Mouse (Mus musculus): ENCODE measurements around the gene Sycp2. TPM values are rescaled to one million over a fixed set of nuclear protein-coding genes. Genes with fewer than 3 reads are reported as not detected.
A peak's percentile ranks its signal among the peaks of the same experiment; 100 is the strongest.

Gene Sycp2
- total RNA-seq (2021), result 0.27 and 0.38 TPM in 2 replicates
- long read RNA-seq, result 0 reads

DNA sequence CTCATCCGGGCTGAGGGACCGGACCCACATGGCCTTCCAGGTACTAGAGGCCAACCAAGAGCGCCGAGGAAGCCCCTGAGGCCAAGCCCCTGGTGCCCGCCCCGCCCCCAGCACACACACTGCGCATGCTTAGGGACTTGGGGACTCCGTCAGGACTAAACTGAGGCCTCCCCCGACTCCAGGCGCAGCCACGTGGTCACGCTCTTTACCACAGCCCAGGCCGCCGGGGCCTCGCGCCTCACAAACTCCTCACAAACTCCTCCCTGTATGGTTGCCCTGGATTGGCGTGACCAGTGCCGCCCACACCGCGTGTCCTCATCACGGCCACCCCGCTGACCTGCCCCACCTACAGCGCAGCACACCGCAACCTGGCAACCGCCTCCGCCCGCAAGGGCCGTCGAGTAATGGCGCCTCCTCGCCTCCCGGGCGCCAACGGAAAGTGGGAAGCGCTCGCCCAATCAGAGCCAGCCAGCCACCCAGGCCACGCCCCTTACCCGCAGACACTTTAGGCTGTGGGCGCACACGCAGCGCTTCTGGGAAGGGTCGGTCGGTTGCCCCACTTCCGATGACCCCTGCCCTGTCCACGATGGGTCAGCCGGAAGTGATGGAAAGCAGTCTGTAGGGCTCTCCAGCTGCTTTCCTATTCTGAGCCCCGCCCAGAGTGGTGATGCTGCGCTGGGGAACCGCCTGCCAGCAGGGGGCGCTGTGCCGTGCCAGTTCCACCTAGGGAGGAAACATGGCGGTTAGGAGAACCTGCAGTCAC lies at the start of gene Sycp2:
TSS of gene Sycp2 (minus strand) at position 633 of the 763 bp plus-strand sequence.
- DNase-seq, result no peak

GRCm38 (mm10) chr2:178454664-178455516 lies 47.4 kb upstream of the Sycp2 start:
- no peak for DNase-seq

GRCm38 (mm10) chr2:178450961-178451360 lies 43.5 kb upstream of the Sycp2 start:
- DNase-seq, result no peak

DNA sequence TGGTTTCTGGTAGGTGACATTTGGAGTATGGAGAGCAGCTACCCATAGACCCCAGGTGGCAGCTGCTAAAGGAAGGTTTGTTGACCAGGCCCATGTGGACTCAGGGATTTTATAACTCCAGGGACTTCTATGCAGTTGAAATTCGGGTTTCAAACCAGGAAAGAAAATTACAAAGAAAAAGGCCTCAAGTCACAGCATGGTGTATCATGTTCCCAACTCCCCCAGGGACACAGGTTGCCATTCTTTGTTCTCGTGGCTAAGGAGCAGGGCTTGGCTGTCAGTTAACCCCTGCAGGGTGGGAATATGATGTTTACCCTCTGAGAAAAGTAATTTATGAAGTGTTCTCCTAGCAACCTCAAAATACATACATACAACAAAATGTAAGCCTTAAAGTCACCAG lies 42.8 kb upstream of the Sycp2 start:
- no peak for DNase-seq

DNA sequence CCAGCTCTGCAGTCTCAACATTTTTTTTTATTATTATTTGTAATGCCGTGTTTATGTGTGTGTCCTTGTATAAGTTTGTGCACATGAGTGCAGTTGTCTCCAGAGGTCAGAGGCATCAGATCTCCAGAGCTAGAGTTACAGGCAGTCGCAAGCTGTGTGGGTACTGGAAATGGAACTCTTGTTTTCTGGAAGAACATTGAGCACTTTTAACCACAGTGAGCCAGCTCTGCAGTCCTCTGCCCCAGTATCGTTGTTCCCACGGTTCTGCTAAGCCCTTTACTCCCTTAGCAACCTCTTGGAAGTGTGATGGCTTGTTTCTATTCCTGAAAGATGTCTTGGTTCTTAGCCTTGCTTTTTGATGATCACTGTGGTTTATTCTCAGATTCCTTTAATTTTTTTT lies 41.9 kb upstream of the Sycp2 start:
- DNase-seq, result no peak

DNA sequence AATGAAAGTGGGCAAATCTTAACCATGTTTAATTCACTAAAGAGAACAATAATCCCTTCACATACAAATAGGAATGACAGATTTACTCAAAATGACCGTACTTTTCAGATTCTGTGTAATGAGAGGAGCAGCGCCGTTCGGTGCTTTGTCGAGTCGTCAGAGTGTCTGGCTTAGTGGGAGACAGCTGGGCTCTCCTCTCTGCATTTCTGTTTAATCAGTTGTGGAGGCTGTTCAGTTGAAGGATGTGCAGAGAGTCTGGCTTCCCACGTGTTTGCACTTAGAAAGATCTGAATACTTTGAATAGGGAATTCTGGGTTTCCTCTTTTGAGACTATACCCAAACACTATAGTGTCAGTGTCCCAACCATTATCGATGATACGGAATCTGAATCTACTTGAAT lies 29.8 kb upstream of the Sycp2 start:
- DNase-seq, result no peak

GRCm38 (mm10) chr2:178433903-178434302 lies 26.4 kb upstream of the Sycp2 start:
- DNase-seq, result no peak

GRCm38 (mm10) chr2:178433495-178433894 lies 26.0 kb upstream of the Sycp2 start:
- no peak for DNase-seq

- DNase-seq, result no peak
These were observed 22.7 kb upstream of the Sycp2 start, which contains the start of gene Cdh26 for GRCm38 (mm10) chr2:178430231-178430630. Cdh26 (plus strand) TSS chr2:178430531.

DNA sequence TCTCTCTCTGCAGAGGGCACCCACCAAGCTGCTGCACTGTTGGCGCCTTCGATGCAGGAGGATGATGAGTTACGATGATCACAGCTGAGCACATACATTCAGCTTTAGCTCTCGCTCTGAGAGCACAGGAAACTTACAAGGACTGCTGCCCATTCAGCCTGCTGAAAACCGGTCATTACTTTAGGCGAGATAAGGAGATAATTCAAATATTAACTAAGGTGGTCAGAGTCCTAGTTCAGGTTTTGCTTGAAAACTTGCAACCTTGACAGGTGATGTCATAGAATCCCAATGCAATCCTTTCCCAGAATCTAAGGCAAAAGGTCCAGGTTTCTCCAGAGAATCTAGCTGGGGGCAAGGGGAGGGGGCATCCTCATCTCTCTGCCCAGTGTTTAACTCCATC lies 21.9 kb upstream of the Sycp2 start:
- DNase-seq, result no peak

GRCm38 (mm10) chr2:178428676-178429075 lies 21.2 kb upstream of the Sycp2 start:
- DNase-seq, result no peak

DNA sequence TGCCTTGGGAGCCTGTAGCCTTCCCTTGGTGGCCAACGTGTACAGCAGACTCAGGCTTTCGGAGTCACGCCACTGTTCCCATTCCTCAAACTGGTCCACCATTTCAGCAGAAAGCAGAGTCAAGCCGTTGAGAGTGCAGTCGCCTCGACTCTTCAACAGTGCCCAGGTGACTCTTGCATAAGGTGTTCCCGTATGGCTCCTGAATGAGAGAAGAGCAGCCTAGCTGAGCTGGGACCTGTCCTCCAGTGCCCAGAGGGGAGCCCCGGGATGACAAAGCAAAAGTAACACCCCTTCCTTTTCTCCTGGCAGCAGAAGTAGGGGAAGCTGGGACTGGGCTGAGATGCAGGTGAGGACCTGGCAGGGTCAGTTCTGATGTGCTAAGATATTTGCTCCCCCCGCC lies 20.7 kb upstream of the Sycp2 start:
- no peak for DNase-seq

- DNase-seq, result no peak
These were observed 19.7 kb upstream of the Sycp2 start for GRCm38 (mm10) chr2:178427181-178427580.

- DNase-seq, result no peak
These were observed 18.7 kb upstream of the Sycp2 start for GRCm38 (mm10) chr2:178426229-178426628.

DNA sequence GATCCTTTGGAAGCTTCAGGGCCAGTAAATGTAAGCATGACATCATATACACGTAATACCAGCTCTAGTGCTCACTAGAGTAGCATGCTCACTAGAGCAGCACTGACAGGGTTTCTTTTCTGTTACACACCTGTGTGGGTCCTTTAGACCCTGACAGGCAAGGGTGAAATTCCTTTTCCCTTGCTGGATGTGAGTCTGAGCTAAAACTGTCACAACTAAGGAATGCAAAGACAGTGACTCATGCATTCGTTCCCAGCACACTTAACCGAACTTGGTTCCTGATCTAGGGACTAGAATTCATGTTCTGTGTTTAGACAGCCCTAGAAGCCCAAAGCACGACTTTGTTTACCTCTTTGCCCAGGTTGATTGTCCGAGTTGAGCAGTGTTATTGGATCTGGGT lies 15.7 kb upstream of the Sycp2 start:
- DNase-seq, result no peak

- no peak for DNase-seq
These were observed 14.7 kb upstream of the Sycp2 start for GRCm38 (mm10) chr2:178422186-178422585.

GRCm38 (mm10) chr2:178421603-178422002 lies 14.1 kb upstream of the Sycp2 start:
- DNase-seq, result no peak

GRCm38 (mm10) chr2:178420576-178420975 lies 13.1 kb upstream of the Sycp2 start:
- DNase-seq, result no peak

DNA sequence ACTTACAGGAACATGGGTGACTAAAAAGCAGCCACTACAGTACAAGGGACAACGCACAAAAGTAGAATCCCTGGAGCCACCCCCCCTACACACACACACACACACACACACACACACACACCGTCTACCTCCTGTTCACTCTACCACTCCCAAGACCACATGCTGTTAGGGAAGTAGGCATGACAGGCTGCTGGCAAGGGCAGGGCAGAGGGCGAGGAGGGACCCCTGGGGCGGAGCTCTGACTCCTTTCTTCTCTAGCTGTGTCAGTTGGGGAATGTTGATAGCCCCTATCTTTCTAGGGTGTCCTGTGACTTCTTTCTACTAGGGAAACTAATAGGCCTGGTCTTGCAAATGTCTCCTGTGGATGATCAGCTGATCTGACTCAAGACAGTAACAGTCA lies 9.5 kb upstream of the Sycp2 start:
- DNase-seq, result no peak

GRCm38 (mm10) chr2:178416427-178416826 lies 8.9 kb upstream of the Sycp2 start:
- DNase-seq, result no peak

DNA sequence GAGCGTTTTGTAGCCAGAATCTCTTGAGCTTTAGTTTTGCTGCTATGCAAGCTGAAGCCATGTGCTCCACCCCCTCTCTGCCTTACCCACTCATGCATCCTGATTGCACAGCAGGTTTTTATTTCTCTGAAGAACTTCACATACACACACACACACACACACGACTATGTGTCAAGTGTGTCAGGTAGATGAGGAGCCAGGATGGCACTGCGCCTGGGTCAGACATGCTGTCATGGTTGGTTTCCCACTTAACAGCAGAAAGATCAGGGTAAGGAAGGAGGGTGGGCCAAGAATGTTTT lies 7.6 kb upstream of the Sycp2 start:
- DNase-seq, result no peak

DNA sequence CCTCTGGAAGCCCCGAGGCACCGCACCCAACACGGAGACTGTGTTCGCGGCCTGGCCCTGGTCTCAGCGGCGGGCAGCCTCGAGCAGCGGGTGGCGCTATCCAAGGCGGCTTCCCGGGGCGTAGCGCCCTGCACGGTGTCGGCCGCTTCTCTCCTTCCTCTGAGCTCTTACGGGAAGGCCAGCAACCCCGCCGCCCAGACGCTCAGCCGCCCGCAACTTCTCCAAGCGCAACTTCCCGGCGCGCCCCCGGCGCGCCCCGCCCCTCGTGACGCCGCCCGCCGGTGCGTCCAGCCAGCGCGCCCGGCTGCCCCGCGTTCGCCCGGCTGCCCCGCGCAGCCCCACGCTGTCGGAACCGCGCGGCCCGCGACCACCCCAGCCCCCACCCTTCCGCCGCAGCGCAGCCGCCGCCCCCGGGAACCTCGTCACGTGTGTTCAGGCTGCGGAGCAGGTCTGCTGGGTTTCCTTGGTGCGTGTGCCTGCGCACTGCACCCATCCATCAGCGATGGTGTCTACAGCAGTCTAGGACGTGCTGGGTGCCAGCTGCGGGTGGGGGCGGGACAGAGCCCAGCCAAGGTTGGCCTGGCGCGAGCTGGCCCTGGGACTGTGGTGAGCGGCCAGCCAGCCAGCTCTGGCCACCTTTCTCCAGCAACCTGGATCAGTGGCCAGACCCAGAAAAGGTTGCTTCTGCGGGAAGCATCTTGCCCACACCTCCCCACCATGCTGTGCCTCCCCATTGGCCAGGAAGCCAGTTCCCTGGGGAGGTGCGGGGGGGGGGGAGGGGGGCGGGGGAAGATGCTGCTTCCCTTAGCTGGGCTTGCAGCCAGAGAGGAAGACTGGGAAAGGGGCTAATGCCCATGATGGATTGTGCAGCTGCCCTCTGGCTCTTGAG lies 7.0 kb upstream of the Sycp2 start, which contains the start of the genes Ppp1r3d and Fam217b:
TSS of gene Ppp1r3d (minus strand) at position 212 of the 889 bp plus-strand sequence.
TSS of gene Fam217b (plus strand) at position 264 of the 889 bp plus-strand sequence.
- peak; percentile 64 for DNase-seq
